Mouse (Mus musculus): ENCODE measurements around the gene Skida1.
A peak's percentile ranks its signal among the peaks of the same experiment; 100 is the strongest.

Gene Skida1

DNA sequence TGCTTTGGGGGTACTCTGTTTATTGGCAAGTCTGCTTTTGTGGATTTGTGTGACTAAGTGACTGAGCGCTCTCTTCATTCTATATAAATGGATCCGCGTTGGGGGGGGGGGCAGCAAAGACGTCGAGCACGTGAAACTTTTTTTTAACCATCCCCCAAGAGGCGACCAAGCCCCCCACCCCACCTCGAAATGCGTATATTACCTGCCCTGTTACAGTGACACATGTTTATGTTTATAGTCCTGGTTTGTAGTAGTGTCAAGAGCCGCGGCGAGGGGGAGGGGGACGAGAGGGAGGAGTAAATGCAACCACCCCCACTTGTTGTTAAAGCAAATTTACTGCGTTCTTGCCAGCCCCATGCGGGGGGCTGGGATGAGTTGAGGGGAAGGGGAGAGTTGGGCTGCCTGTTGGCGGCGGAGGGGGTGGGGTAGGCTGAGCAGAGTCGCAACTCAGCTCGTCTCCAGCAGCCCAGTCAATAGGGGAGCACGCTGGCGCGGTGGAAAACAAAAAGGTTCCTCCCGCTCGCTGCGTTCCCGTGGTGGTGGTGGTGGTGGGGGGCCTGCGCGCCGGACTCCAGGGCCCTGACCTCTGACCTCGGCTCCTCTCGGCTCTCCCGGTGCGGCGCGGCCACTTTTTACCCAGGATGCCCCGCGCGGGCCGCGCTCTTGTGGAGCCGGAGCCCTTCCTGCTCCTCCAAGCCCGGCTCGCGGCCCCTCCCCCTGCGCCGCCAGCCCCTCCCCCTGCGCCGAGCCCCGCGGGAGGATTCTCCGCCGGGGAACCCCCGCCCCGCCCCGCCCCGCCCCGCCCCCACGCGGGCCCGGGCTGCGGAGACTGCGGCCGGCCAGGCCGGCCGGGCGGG, 7.3 kb upstream of the Skida1 start:
- DNase-seq (ENCODE audit: inconsistent age in 2 of 2, low spot score in 1 of 2), result peak; percentile 97 to 99

DNA sequence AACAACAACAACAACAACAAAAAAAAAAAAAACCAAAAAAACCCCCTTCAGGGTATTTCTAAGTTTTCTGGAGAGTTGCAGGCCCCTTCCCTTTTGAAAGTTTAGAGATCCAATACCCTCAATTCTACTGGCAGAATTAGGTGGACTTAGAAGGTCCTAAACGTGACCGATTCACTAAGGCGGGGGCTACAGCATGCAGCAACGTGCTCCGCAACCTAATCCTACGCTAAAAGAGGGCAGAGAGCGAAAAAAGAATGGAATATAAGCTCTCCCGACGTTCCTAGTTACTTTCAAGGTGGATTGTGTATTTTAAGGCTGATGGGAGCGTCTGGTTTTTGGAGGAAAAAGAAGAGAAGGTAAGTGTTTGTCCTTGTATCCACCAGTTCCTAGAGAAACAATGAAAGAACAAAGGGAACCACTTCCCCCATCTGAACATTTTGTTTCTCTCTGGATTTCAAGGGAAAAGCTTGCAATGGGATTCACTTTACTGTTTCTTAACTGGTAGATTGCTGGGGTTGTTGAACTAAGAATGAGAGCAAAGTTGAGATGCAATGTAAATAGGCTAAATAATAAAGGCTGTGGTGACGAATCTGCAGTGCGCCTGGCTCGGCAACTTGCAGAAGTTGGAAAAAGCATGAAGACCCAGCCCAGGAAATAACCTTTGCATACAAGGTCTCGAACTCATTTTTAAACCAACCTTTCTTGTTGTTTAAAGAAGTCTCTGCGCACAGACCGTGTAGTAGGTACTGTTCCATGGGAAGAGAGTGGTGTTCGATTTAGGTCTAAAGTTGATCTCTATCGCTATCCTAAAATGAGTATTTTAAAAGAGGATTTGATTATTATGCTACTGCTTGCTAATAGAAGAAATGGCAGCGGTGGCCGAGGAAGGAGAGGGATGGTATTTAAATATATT, 6.4 kb upstream of the Skida1 start, which contains the start of gene Mllt10:
Gene Mllt10, plus strand, starts transcription at position 222 of the 913 bp plus-strand sequence.
- DNase-seq (ENCODE audit: inconsistent age in 2 of 2, low spot score in 1 of 2), result peak; percentile 31 to 87

GRCm38 (mm10) chr2:18053951-18054530, 5.2 kb upstream of the Skida1 start:
- DNase-seq (ENCODE audit: inconsistent age in 2 of 2, low spot score in 1 of 2), result peak; percentile 84 to 90

DNA sequence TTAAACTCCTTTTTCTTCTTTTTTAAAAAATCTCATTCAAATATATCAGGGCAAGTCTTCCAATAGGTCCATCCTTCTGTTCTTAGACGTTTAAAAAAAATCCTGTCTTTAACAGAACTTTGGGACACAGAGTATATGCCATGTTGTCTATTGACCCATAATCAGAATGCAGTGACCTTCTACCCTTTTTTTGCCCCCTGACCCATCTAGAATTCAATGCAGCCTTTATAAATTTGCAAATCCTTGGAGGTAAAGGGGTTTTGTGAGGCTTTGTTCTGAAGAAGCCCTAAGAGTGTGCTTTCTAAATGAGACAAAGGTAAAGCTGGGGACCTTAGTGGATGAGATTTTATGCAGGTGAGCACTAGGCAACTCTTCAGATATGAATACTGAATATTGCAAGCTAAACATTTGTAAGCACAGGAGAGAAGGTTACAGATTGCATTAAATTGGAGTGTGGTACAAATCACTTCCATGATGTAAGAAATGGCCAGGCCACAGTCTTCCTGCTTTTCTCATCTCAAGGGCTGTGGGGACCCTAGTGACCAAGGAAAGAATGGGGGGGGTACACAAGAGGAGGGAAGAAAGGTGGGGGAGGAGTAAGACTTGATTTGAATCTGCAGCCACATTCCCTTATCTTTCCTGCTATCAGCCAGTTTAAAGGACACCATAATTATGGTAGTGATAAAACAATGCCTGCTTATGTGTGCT, 4.5 kb upstream of the Skida1 start:
- DNase-seq (ENCODE audit: inconsistent age in 2 of 2, low spot score in 1 of 2), result no peak

GRCm38 (mm10) chr2:18052581-18052980, 3.7 kb upstream of the Skida1 start:
- no peak for DNase-seq (ENCODE audit: inconsistent age in 2 of 2, low spot score in 1 of 2)

GRCm38 (mm10) chr2:18051831-18052170, 3.0 kb upstream of the Skida1 start:
- DNase-seq (ENCODE audit: inconsistent age in 2 of 2, low spot score in 1 of 2), result peak in 1 of 2 experiments; percentile 38

GRCm38 (mm10) chr2:18051026-18051830, 2.4 kb upstream of the Skida1 start:
- DNase-seq (ENCODE audit: inconsistent age in 2 of 2, low spot score in 1 of 2), result peak in 1 of 2 experiments; percentile 41

DNA sequence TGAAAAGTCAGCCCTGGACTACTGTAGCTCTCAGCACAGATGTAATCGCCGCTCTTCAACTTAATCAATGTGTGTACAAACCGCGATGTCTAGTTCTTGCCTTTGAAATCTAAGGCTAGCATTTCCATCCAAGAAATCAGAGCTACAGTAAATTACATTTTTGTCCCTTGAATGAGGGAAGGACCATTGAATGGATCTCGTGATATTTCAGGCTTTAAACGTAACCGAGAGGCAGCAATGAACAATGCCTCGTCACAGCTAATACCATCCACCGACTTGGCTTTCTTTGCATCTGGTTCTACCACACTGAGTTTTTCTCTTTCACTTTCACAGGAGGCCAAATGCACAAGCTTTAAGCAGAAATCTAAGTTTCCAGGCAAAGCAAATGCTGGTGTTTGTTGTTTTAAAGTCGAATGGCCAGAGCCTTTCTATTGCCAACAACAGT, 1.7 kb upstream of the Skida1 start:
- peak; percentile 41 to 86 for DNase-seq (ENCODE audit: inconsistent age in 2 of 2, low spot score in 1 of 2)

- no peak for DNase-seq (ENCODE audit: inconsistent age in 2 of 2, low spot score in 1 of 2)
Observed at GRCm38 (mm10) chr2:18050018-18050417, 1.2 kb upstream of the Skida1 start.

DNA sequence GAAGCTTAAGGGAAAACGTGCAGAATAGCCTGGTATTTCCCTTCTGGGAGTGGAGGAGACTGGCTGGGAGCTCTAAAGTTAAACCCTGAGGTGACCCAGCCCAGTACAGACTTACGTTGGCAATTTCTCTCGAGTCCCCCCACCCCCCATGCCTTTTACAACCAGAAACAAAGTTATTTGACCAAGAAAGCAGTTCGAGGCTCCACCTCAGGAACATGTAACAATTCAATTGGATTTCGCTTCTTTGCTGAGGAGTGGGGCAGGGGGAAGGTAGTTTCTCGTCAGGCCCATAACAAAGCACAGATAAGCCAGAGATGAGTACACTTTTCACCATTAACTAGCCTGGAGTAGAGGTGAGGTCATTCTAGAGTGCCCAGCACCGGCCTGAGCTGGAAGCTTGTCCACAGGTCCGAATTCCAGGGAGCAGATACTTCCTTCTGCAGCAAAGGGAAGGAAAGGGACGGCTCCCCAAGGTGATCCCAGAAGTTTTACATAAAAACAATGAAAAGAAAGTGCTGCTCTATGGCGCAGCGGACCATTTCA, 499 bp upstream of the Skida1 start:
- DNase-seq (ENCODE audit: inconsistent age in 2 of 2, low spot score in 1 of 2), result peak; percentile 52 to 86

DNA sequence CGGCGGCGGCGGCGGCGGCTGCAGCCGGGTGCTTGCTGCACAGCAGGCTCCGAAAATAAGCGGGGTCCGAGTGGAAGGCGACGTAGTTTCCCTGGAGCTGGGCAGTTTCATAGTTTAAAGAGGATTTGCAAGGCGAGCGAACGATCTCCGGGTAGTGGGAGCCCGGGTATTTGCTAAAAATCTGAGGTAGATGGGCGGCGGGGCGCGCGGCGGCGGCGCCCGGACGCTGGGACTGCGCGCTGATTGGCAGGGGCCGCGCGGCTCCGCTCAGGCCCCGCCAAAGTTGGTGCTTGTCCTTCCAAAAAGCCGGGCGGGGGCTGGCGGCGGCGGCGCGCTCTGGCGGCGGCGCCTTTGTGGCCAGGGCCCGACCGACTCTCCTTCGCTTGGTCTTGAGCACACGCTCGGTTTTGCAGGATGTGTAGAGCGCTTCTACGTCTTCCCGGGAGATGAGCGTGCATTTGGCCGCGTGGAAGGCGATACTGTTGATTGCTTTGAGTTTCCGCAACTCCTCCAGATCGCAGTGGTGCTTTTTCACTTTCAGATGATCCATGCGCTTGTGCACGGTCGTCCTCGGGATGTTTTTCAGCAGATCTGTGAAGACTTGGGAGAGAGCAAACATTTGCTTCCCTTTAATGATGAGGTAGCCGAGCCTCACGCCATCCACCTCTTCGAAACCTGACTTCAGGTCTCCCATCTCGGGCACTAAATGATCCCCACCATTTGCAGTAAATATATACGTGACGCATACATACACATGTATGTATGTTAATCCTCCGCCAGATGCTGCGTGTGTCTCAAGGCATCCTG, 1.0 kb downstream of the Skida1 start:
- peak; percentile 80 to 93 for DNase-seq (ENCODE audit: inconsistent age in 2 of 2, low spot score in 1 of 2)

GRCm38 (mm10) chr2:18046758-18047645, 1.8 kb downstream of the Skida1 start:
- DNase-seq (ENCODE audit: inconsistent age in 2 of 2, low spot score in 1 of 2), result peak; percentile 75 to 92

- DNase-seq (ENCODE audit: inconsistent age in 2 of 2, low spot score in 1 of 2), result no peak
Observed at GRCm38 (mm10) chr2:18046186-18046585, 2.7 kb downstream of the Skida1 start.

- DNase-seq (ENCODE audit: inconsistent age in 2 of 2, low spot score in 1 of 2), result peak in 1 of 2 experiments; percentile 74
Observed at GRCm38 (mm10) chr2:18045781-18046181, 3.1 kb downstream of the Skida1 start.

DNA sequence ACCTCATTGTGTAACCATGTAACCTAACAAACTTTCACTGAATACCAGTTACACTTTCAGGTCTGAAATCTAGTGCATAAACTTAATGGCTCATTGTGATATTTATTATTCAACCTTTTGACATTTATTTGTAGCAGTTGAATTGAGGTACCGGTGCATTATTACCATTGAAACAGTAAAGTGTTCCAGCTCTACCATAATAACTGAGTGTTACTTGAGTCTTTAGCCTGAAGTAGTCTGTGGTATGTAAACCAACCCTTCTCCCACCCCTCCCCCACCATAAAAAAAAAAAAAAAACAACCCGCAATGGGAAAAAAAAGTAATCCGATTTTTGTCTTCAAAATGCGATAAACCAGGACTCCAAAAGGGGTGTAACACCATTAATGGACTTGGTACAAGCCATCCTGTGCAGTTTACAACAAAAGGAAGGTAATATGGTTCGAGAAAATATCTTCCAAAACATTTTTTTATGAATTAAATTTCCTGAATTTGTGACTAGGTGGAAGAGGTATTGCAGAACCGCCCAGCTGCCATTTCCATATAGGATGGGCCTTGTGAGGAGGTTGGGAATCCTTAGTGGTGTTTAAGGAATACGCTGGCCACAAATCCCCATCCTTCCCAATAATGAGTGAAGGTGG, 3.6 kb downstream of the Skida1 start:
- peak in 1 of 2 experiments; percentile 33 for DNase-seq (ENCODE audit: inconsistent age in 2 of 2, low spot score in 1 of 2)

DNA sequence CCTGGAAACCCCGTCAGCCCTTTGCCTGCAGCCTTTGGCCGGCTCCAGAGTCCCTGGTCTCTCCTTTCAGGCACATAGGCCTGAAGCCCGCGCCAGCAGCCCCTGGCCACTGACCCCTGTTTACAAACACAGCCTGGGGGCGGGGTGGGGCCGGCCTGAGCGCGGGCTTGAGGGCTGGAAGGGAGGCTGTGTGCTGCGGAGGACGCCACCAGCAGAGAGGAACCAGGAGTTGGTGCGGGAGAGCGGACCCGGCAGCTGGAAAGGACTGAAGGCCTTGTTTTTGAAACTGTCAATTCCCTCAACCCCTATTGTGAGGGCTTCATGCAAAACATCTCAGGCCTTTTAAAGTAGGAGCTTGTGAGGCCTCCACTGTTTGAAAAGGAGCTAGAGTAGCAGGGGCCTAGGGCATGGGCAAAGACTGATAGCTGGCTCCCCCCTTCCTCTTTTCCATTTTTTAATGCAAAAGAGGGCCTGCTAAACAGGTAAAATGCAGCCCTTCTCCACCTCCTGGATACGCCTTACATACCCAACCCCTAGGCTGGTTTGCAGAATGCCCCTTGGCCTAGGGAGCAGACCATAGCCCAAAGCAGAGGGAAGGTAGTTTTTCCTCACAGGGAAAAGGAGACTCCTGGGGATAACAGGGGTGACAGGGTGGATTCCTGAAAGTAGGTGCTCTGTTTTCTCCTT, 7.5 kb downstream of the Skida1 start:
- DNase-seq (ENCODE audit: inconsistent age in 2 of 2, low spot score in 1 of 2), result no peak
